Mouse (Mus musculus) ovary, postnatal 36 days (tissue): Measurements from ENCODE around the gene Olfr366.
"Not testable (repeated sequence)": the region's sequence is repeated elsewhere in the genome, so short reads cannot be mapped to it uniquely, and the experiment has no call there.

Experiments used
- DNase-seq: peaks from one replicate; pipeline ENCODE4 v3.0.0; 2022; ENCODE audit warnings: low spot score, mixed read lengths

The Olfr366 gene

GRCm38 (mm10) chr2:37211274-37211673, at the start of gene Olfr366:
Olfr366 (plus strand) TSS chr2:37211574.
- DNase-seq = no peak

GRCm38 (mm10) chr2:37187898-37188297, 23.5 kb upstream of the Olfr366 start, which contains the start of gene Olfr365:
Olfr365 (plus strand) TSS chr2:37188198.
- DNase-seq = no peak

- DNase-seq = not testable (repeated sequence)
Measured at GRCm38 (mm10) chr2:37261781-37262180, 50.4 kb downstream of the Olfr366 start.
